Comparison of ENCODE assay signal across 8 mouse cellular contexts in the genomic region with DNA sequence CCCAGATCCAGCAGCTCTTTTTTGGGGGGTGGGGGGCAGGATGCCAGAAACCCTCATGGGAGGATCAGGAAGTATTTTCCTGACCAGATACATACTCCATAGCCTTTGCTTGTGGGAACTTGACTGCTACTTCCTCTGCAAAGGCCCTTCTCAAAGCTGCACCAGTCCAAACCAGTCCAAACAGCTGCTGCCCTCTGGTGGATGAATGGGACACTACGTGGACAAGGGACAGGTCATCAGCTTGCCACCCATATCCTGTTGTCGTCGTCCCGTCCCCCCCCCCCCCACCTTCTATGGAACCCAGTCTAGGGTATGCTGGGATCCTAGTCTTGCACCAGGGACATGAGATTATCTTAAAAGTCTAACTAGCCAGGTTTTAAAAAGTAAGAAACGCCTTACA. TPM values are rescaled to one million over a fixed set of nuclear protein-coding genes. Genes with fewer than 3 reads are reported as not detected.
DNase-seq lines count a peak whose midpoint lies in the region; ATAC-seq lines count a peak whose summit lies in the region.

No protein-coding gene starts in this region.

- no peaks in the 10 kb centered on the region for H3K27me3 ChIP-seq in forebrain, embryonic 14.5 days (replicated peaks; ENCODE audit: control insufficient read depth, insufficient read depth, low read length)
- H3K27me3 ChIP-seq in hindbrain, embryonic 13.5 days: no peaks in the 10 kb centered on the region

- H3K27ac ChIP-seq in forebrain, embryonic 14.5 days (ENCODE audit: low read depth, low read length): no peak overlapping the region
- no peak overlapping the region for H3K27ac ChIP-seq in hindbrain, embryonic 13.5 days

- no peak overlapping the region for H3K4me3 ChIP-seq in forebrain, embryonic 14.5 days (ENCODE audit: low read depth, low read length)
- no peak overlapping the region for H3K4me3 ChIP-seq in hindbrain, embryonic 13.5 days

- H3K4me1 ChIP-seq in forebrain, embryonic 14.5 days (ENCODE audit: control insufficient read depth, insufficient read depth, low read length): no peaks in the 10 kb centered on the region
- no peaks in the 10 kb centered on the region for H3K4me1 ChIP-seq in hindbrain, embryonic 13.5 days (replicated peaks)

- peak; percentile 71 for DNase-seq in CD4-positive, CD25-positive, alpha-beta regulatory T cell, adult 2 months (ENCODE audit: low read depth, low spot score)
- DNase-seq in forebrain, embryonic 14.5 days (ENCODE audit: low spot score): peak; percentile 69
- DNase-seq in layer of hippocampus, postnatal 25 days (ENCODE audit: extremely low spot score in 1 of 2, low spot score in 1 of 2): peak; percentile 56 to 77
- DNase-seq in skeletal muscle tissue, adult 2 months (ENCODE audit: low read depth, low spot score): peak; percentile 21

- no peak for ATAC-seq in CD4-positive, CD25-positive, alpha-beta regulatory T cell, adult 4 months
- peak; percentile 66; the same call in 1 of the 2 replicates for ATAC-seq in cerebellum, adult (ENCODE audit: insufficient number of reproducible peaks, low FRiP score, low TSS enrichment)
- peak; percentile 32; the same call in 1 of the 2 replicates for ATAC-seq in forebrain, embryonic 14.5 days
- 0 out of 2 replicates have a peak, but pooled peaks have one; percentile 43 for ATAC-seq in hindbrain, embryonic 13.5 days (ENCODE audit: low FRiP score)
- ATAC-seq in megakaryocyte, adult 5-6 weeks (ENCODE audit: poor library complexity, severe bottlenecking): peak; percentile 74

- WGBS in forebrain, embryonic 14.5 days: 26% methylated on average over 4 of the region's 5 CpGs
- 20% methylated on average over 5 of the region's 5 CpGs for WGBS in hindbrain, embryonic 13.5 days

- no peaks in the 10 kb centered on the region for H3K9me3 ChIP-seq in forebrain, embryonic 14.5 days (replicated peaks; ENCODE audit: control insufficient read depth, low read length)
- H3K9me3 ChIP-seq in hindbrain, embryonic 13.5 days: no peaks in the 10 kb centered on the region

- no peak overlapping the region for H3K9ac ChIP-seq in forebrain, embryonic 14.5 days (ENCODE audit: low read length)
- H3K9ac ChIP-seq in hindbrain, embryonic 13.5 days: no peak overlapping the region

- no peaks in the 10 kb centered on the region for H3K36me3 ChIP-seq in forebrain, embryonic 14.5 days (ENCODE audit: control insufficient read depth, insufficient read depth, low read length)
- H3K36me3 ChIP-seq in hindbrain, embryonic 13.5 days: no peaks in the 10 kb centered on the region

- H3K4me2 ChIP-seq in forebrain, embryonic 14.5 days (ENCODE audit: low read length): no peak overlapping the region
- no peak overlapping the region for H3K4me2 ChIP-seq in hindbrain, embryonic 13.5 days

RNA-seq across cellular contexts. Expression of a gene that starts 16.5 kb away (rescaled TPM):
- not detected for polyA plus RNA-seq in CD4-positive, CD25-positive, alpha-beta regulatory T cell, adult 4 months (2017; shearing (Covaris generic))
- 1.4 and 1.9 TPM in 2 replicates for polyA plus RNA-seq in forebrain, embryonic 14.5 days (2014; fragmentation: Nextera tagmentation; extraction: Ambion mirVana)
- 1.1 and 1.7 TPM in 2 replicates for polyA plus RNA-seq in hindbrain, embryonic 13.5 days (2015; fragmentation: Nextera tagmentation; extraction: Ambion mirVana)
- under 1 TPM in 1 of 2 experiments, not detected in 1; 0.42 TPM for total RNA-seq in layer of hippocampus, postnatal 25 days (2021)
- total RNA-seq in megakaryocyte, adult 5-6 weeks (2015): not detected in 2 replicates
- not detected in 2 replicates for total RNA-seq in megakaryocyte, adult 5-6 weeks (2017)

RNA-seq across cellular contexts. Expression of a gene that starts 20.6 kb away (rescaled TPM):
- not detected for polyA plus RNA-seq in CD4-positive, CD25-positive, alpha-beta regulatory T cell, adult 4 months (2017; shearing (Covaris generic))
- 0.55 and 0.91 TPM in 2 replicates for polyA plus RNA-seq in forebrain, embryonic 14.5 days (2014; fragmentation: Nextera tagmentation; extraction: Ambion mirVana)
- polyA plus RNA-seq in hindbrain, embryonic 13.5 days (2015; fragmentation: Nextera tagmentation; extraction: Ambion mirVana): 1.9 and 2.2 TPM in 2 replicates
- 1 to 10 TPM; 3.9 to 4.0 TPM for total RNA-seq in layer of hippocampus, postnatal 25 days (2021)
- 0.68 and 0.74 TPM in 2 replicates for total RNA-seq in megakaryocyte, adult 5-6 weeks (2015)
- total RNA-seq in megakaryocyte, adult 5-6 weeks (2017): 0.65 and 0.77 TPM in 2 replicates

Comparison
In these comparisons a context has a peak if more than half of its experiments do, and no peak if none do; other contexts are left out.
1. DNase-seq: peak in every context shown above with its lines; median percentile 71 in CD4-positive, CD25-positive, alpha-beta regulatory T cell, adult 2 months; 69 in forebrain, embryonic 14.5 days; 66 in layer of hippocampus, postnatal 25 days; 21 in skeletal muscle tissue, adult 2 months.